Mouse (Mus musculus) cerebellum, adult 2 months (tissue): ENCODE results near the gene Trim3. TPM values are rescaled to one million over a fixed set of nuclear protein-coding genes. Genes with fewer than 3 reads are reported as not detected.
A peak's percentile ranks its signal among the peaks of the same experiment; 100 is the strongest.

Experiments
- DNase-seq, 2 experiments: peaks; one replicate each; pipeline ENCODE4 v3.0.0; 2021
- H3K27ac ChIP-seq: fragments of 200-500 bp; 2 replicates; pipeline ENCODE4 v1.5.1; 2012; ENCODE audit warnings: low read length, control low read depth, inconsistent platforms; ENCODE audit not compliant: insufficient read depth
- H3K27me3 ChIP-seq: fragments of 200-500 bp; 2 replicates; pipeline ENCODE4 v1.6.1; 2012; ENCODE audit warnings: inconsistent platforms, mild to moderate bottlenecking, low read length, moderate library complexity; ENCODE audit not compliant: control insufficient read depth, insufficient read depth
- H3K4me1 ChIP-seq: fragments of 200-500 bp; 2 replicates; pipeline ENCODE4 v1.6.1; 2011; ENCODE audit warnings: low read length; ENCODE audit not compliant: control insufficient read depth, insufficient read depth
- H3K4me3 ChIP-seq: fragments of 200-500 bp; replicated peaks from 2 replicates; pipeline ENCODE3; 2011; ENCODE audit warnings: mild to moderate bottlenecking, low read depth, low read length, control low read depth; ENCODE audit not compliant: insufficient read depth
- CTCF ChIP-seq: fragments of 200-500 bp; IDR thresholded peaks from 2 replicates; pipeline ENCODE4 v1.5.1; 2011; ENCODE audit warnings: low read depth, mild to moderate bottlenecking, control low read depth, low read length, moderate library complexity, borderline replicate concordance; ENCODE audit not compliant: insufficient read depth
- POLR2A ChIP-seq: fragments of 200-500 bp; IDR thresholded peaks from 2 replicates; pipeline ENCODE4 v1.6.1; 2011; ENCODE audit warnings: low read length, control low read depth, borderline replicate concordance; ENCODE audit not compliant: insufficient read depth
- WGBS: fragments of 180-500 bp; shearing (Covaris S2); methylation state at CpG from one replicate; pipeline ENCODE4 v1.1.7; 2018; 5-methylcytosine and 5-hydroxymethylcytosine counted together
- polyA plus RNA-seq: library from polyadenylated mRNA; depleted of rRNA; stranded (reverse); fragments of >200 nt; gene quantifications from 2 replicates; pipeline ENCODE4 v1.2.3, GENCODE M21; 2012; rRNA removed

The Trim3 gene
- polyA plus RNA-seq, 1 experiment = 332 TPM

GRCm38 (mm10) chr7:105565071-105565836 lies 68.1 kb downstream of the Trim3 start:
- 55% methylated on average over 17 of the region's 17 CpGs for WGBS
- Histone ChIP-seq H3K27me3 (no peaks in the 10 kb centered on the region), H3K4me1 (peaks cover 35% of the 10 kb centered on the region), H3K4me3 (no peak overlapping the region), H3K27ac (0 out of 2 replicates have a peak overlapping the region, but pooled peaks have one; percentile 6)
- no peak for TF ChIP-seq POLR2A
- TF ChIP-seq CTCF = no peak
- peak in 1 of 2 experiments; percentile 42 for DNase-seq

- TF ChIP-seq CTCF (no peak), POLR2A (no peak)
- no peak overlapping the region for H3K4me3 ChIP-seq
- peaks cover 42% of the 10 kb centered on the region for H3K4me1 ChIP-seq
- no peak for DNase-seq
- H3K27me3 ChIP-seq = no peaks in the 10 kb centered on the region
- 85% methylated on average over 3 of the region's 3 CpGs for WGBS
- H3K27ac ChIP-seq = no peak overlapping the region
Observed at GRCm38 (mm10) chr7:105563367-105563766, 70.0 kb downstream of the Trim3 start.

- H3K4me1 ChIP-seq = peaks cover 46% of the 10 kb centered on the region
- no peaks in the 10 kb centered on the region for H3K27me3 ChIP-seq
- no peak for DNase-seq
- no peak overlapping the region for H3K27ac ChIP-seq
- WGBS = 77% methylated on average over 3 of the region's 3 CpGs
- TF ChIP-seq POLR2A = no peak
- TF ChIP-seq CTCF = no peak
- no peak overlapping the region for H3K4me3 ChIP-seq
Observed at GRCm38 (mm10) chr7:105562317-105562716, 71.1 kb downstream of the Trim3 start.

GRCm38 (mm10) chr7:105559016-105559415 lies 74.4 kb downstream of the Trim3 start:
- 43% methylated on average over 9 of the region's 9 CpGs for WGBS
- TF ChIP-seq CTCF (no peak), POLR2A (no peak)
- DNase-seq = no peak
- no peaks in the 10 kb centered on the region for H3K27me3 ChIP-seq
- H3K4me3 ChIP-seq = no peak overlapping the region
- H3K27ac ChIP-seq = no peak overlapping the region
- H3K4me1 ChIP-seq = peaks cover 34% of the 10 kb centered on the region

GRCm38 (mm10) chr7:105557671-105558070 lies 75.7 kb downstream of the Trim3 start:
- Histone ChIP-seq H3K27ac (peak overlapping the region; percentile 25; the same call in 1 of the 2 replicates), H3K4me3 (no peak overlapping the region), H3K4me1 (peaks cover 33% of the 10 kb centered on the region), H3K27me3 (no peaks in the 10 kb centered on the region)
- DNase-seq = no peak
- TF ChIP-seq POLR2A = no peak
- no peak for TF ChIP-seq CTCF
- WGBS = 16% methylated on average over 11 of the region's 11 CpGs

- Histone ChIP-seq H3K27me3 (no peaks in the 10 kb centered on the region), H3K4me3 (peak overlapping the region; percentile 46), H3K4me1 (peaks cover 29% of the 10 kb centered on the region), H3K27ac (peak overlapping the region; percentile 63; the same call in 1 of the 2 replicates)
- DNase-seq = peak in 1 of 2 experiments; percentile 44
- TF ChIP-seq CTCF = no peak
- TF ChIP-seq POLR2A = no peak
- 38% methylated on average over 8 of the region's 8 CpGs for WGBS
Observed at GRCm38 (mm10) chr7:105556406-105556805, 77.0 kb downstream of the Trim3 start.

- peak overlapping the region; percentile 85 for H3K4me3 ChIP-seq
- 49% methylated on average over 10 of the region's 10 CpGs for WGBS
- peak overlapping the region; percentile 89; the same call in 1 of the 2 replicates for H3K27ac ChIP-seq
- DNase-seq = peak in 1 of 2 experiments; percentile 57
- TF ChIP-seq CTCF (no peak), POLR2A (no peak)
- no peaks in the 10 kb centered on the region for H3K27me3 ChIP-seq
- peaks cover 29% of the 10 kb centered on the region for H3K4me1 ChIP-seq
Observed at GRCm38 (mm10) chr7:105555571-105555970, 77.8 kb downstream of the Trim3 start.

Other genes starting within 250 kb of the Trim3 start
- 36.3 and 37.2 TPM in 2 replicates for gene Fam160a2, start 233.5 kb downstream of the Trim3 start, polyA plus RNA-seq
- 0.89 and 1.1 TPM in 2 replicates for gene Cnga4, start 229.0 kb downstream of the Trim3 start, polyA plus RNA-seq
- gene Cckbr, start 207.8 kb downstream of the Trim3 start, polyA plus RNA-seq = 5.8 and 8.5 TPM in 2 replicates
- gene Cavin3, start 151.3 kb downstream of the Trim3 start, polyA plus RNA-seq = 33.8 and 34.1 TPM in 2 replicates
- 102 and 108 TPM in 2 replicates for gene Smpd1, start 79.2 kb downstream of the Trim3 start, polyA plus RNA-seq
- 441 and 475 TPM in 2 replicates for gene Apbb1, start 51.9 kb downstream of the Trim3 start, polyA plus RNA-seq
- 0.60 and 0.61 TPM in 2 replicates for gene Hpx, start 33.4 kb downstream of the Trim3 start, polyA plus RNA-seq
- 122 and 137 TPM in 2 replicates for gene Timm10b, start 6.5 kb upstream of the Trim3 start, polyA plus RNA-seq
- gene Arfip2, start 6.8 kb upstream of the Trim3 start, polyA plus RNA-seq = 111 and 121 TPM in 2 replicates
- 90.8 and 97.9 TPM in 2 replicates for gene Gm45799, start 7.0 kb upstream of the Trim3 start, polyA plus RNA-seq
- gene Dnhd1, start 17.3 kb upstream of the Trim3 start, polyA plus RNA-seq = 5.1 TPM in 2 replicates
- gene Ilk, start 103.0 kb upstream of the Trim3 start, polyA plus RNA-seq = 182 and 190 TPM in 2 replicates
- 16.2 and 16.4 TPM in 2 replicates for gene Rrp8, start 103.8 kb upstream of the Trim3 start, polyA plus RNA-seq
- 177 and 182 TPM in 2 replicates for gene Taf10, start 110.8 kb upstream of the Trim3 start, polyA plus RNA-seq
- gene Tpp1, start 118.7 kb upstream of the Trim3 start, polyA plus RNA-seq = 92.1 and 115 TPM in 2 replicates
- 4.5 and 5.0 TPM in 2 replicates for gene Dchs1, start 154.1 kb upstream of the Trim3 start, polyA plus RNA-seq
- gene Mrpl17, start 177.5 kb upstream of the Trim3 start, polyA plus RNA-seq = 183 and 191 TPM in 2 replicates